Mouse (Mus musculus): Measurements from ENCODE around the gene Col24a1. TPM values are rescaled to one million over a fixed set of nuclear protein-coding genes. Genes with fewer than 3 reads are reported as not detected.

Col24a1 gene
- polyA plus RNA-seq, 1 experiment, result 0.53 TPM

DNA sequence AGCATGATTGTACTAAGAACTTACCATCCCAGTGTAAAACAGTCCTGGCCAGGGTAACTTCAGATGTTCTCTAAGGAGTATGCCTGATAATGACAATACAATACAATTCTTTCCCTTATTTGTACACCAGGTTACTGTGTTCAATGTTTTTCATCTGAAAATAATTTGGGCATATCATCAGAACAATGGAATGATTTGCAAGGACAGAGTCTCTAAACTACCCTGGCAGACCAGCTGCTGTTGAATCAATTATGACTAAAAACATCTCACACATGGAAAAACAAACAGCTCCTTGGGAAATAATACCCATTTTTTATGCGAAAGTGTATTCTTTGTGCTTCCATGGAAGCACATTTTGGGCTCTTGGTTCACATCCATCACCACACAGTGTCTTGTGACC is 198.0 kb downstream of the Col24a1 start:
- no peak for TF ChIP-seq POLR2A (IDR thresholded peaks at IDR 0.05; ENCODE audit: control insufficient read depth, low read depth, low read length)
- no peak for TF ChIP-seq CTCF (IDR thresholded peaks at IDR 0.05; ENCODE audit: control insufficient read depth, insufficient read depth, insufficient replicate concordance, low read depth, low read length)
- H3K27ac ChIP-seq (ENCODE audit: control insufficient read depth, insufficient read depth, low read depth, low read length), result no peak overlapping the region
- H3K27me3 ChIP-seq (ENCODE audit: control insufficient read depth, insufficient read depth, low read length), result no peaks in the 10 kb centered on the region
- H3K36me3 ChIP-seq (ENCODE audit: control insufficient read depth, insufficient read depth, low read length), result no peaks in the 10 kb centered on the region
- no peaks in the 10 kb centered on the region for H3K4me1 ChIP-seq (ENCODE audit: control insufficient read depth, insufficient read depth, low read length)
- no peak overlapping the region for H3K4me3 ChIP-seq (ENCODE audit: control insufficient read depth, low read depth, low read length)

DNA sequence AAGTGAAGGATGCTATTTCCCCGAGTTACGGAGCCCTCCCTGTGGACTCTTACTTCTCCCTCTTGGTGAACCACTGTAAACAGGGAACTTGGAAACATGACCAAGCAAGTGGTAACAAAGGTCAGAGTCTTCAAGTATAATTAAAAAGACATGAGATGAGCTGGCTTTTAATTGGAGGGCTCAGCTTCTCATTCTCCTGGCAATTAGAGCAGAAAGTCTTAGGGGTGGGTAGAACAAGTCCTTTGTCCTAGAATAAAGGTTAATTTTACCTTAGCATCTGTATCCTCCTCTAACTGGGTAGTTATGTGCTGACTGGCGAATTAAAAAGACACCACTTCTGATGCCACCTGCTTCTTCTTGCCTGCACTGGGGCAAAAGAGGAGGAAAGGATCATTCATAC is 199.1 kb downstream of the Col24a1 start:
- H3K4me1 ChIP-seq (ENCODE audit: control insufficient read depth, insufficient read depth, low read length), result no peaks in the 10 kb centered on the region
- no peaks in the 10 kb centered on the region for H3K36me3 ChIP-seq (ENCODE audit: control insufficient read depth, insufficient read depth, low read length)
- H3K27me3 ChIP-seq (ENCODE audit: control insufficient read depth, insufficient read depth, low read length), result no peaks in the 10 kb centered on the region
- H3K4me3 ChIP-seq (ENCODE audit: control insufficient read depth, low read depth, low read length), result no peak overlapping the region
- no peak for TF ChIP-seq CTCF (IDR thresholded peaks at IDR 0.05; ENCODE audit: control insufficient read depth, insufficient read depth, insufficient replicate concordance, low read depth, low read length)
- TF ChIP-seq POLR2A (IDR thresholded peaks at IDR 0.05; ENCODE audit: control insufficient read depth, low read depth, low read length), result no peak
- no peak overlapping the region for H3K27ac ChIP-seq (ENCODE audit: control insufficient read depth, insufficient read depth, low read depth, low read length)

DNA sequence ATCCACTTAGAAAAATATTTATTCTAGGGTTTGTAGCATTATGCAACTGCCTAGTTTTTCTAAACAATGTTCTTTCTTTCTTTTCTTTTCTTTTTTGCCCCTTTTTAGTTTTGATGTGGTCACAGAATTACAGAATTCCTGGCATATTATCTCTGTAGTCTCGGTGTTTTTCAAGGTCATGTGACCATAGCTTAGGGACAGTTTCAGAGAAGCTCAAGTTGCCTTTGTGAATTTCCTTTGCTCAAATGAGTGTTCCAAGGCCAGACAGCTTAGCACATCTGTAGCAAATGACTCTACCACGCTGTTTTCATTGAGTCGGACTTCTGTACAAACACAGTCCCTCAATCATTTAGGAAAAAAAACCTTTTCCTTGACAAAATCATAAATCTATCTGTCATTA is 205.9 kb downstream of the Col24a1 start:
- Histone ChIP-seq H3K4me3 (ENCODE audit: control insufficient read depth, low read depth, low read length) (no peak overlapping the region), H3K4me1 (ENCODE audit: control insufficient read depth, insufficient read depth, low read length) (no peaks in the 10 kb centered on the region)
- TF ChIP-seq CTCF (IDR thresholded peaks at IDR 0.05; ENCODE audit: control insufficient read depth, insufficient read depth, insufficient replicate concordance, low read depth, low read length) (no peak), POLR2A (IDR thresholded peaks at IDR 0.05; ENCODE audit: control insufficient read depth, low read depth, low read length) (no peak)

DNA sequence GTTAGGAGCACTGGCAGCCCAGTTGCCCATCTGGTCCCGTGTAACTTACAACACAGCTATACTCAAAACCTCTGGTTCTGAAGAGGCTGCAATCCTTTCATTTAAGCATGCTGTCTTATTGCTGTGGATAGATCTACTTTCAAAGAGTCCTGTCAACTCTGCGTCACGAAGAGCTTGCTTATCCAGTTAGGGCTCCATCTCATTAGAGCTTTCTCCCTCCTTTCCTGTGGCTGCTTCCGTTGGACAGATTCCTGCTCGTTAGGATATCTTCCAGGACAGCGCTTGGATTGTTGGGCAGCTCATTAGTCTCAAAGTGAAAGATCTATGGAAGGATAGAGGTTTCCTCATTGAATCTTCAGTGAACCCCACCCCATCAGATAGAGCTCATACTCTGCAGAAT is 206.6 kb downstream of the Col24a1 start:
- H3K27ac ChIP-seq (ENCODE audit: control insufficient read depth, insufficient read depth, low read depth, low read length), result no peak overlapping the region
- H3K36me3 ChIP-seq (ENCODE audit: control insufficient read depth, insufficient read depth, low read length), result no peaks in the 10 kb centered on the region
- TF ChIP-seq POLR2A (IDR thresholded peaks at IDR 0.05; ENCODE audit: control insufficient read depth, low read depth, low read length) (no peak), CTCF (IDR thresholded peaks at IDR 0.05; ENCODE audit: control insufficient read depth, insufficient read depth, insufficient replicate concordance, low read depth, low read length) (no peak)
- no peaks in the 10 kb centered on the region for H3K27me3 ChIP-seq (ENCODE audit: control insufficient read depth, insufficient read depth, low read length)
- H3K4me3 ChIP-seq (ENCODE audit: control insufficient read depth, low read depth, low read length), result no peak overlapping the region
- H3K4me1 ChIP-seq (ENCODE audit: control insufficient read depth, insufficient read depth, low read length), result no peaks in the 10 kb centered on the region

More for the DNA sequence above, 205.9 kb downstream of the Col24a1 start:
- no peak overlapping the region for H3K27ac ChIP-seq (ENCODE audit: control insufficient read depth, insufficient read depth, low read depth, low read length)
- no peaks in the 10 kb centered on the region for H3K27me3 ChIP-seq (ENCODE audit: control insufficient read depth, insufficient read depth, low read length)
- H3K36me3 ChIP-seq (ENCODE audit: control insufficient read depth, insufficient read depth, low read length), result no peaks in the 10 kb centered on the region

DNA sequence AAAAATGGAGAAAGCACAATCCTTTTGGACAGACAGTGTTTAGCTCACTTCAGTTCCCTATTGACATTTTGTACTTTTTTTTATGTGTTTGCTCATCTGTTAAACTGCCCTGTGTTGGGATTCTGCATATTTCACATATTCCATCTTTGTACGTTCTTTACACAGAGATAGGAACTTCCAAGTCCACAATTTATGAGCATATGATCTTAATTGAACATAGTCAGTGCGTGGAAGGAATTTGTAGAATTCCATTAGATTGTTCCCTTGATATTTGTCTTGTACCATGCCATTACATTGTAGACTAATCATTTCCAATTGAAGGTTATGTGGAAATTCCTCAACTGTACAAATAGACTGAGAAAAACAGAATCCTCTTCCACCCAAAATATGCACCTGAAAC is 212.6 kb downstream of the Col24a1 start:
- no peak overlapping the region for H3K4me3 ChIP-seq (ENCODE audit: control insufficient read depth, low read depth, low read length)
- TF ChIP-seq POLR2A (IDR thresholded peaks at IDR 0.05; ENCODE audit: control insufficient read depth, low read depth, low read length), result no peak
- TF ChIP-seq CTCF (IDR thresholded peaks at IDR 0.05; ENCODE audit: control insufficient read depth, insufficient read depth, insufficient replicate concordance, low read depth, low read length), result no peak

DNA sequence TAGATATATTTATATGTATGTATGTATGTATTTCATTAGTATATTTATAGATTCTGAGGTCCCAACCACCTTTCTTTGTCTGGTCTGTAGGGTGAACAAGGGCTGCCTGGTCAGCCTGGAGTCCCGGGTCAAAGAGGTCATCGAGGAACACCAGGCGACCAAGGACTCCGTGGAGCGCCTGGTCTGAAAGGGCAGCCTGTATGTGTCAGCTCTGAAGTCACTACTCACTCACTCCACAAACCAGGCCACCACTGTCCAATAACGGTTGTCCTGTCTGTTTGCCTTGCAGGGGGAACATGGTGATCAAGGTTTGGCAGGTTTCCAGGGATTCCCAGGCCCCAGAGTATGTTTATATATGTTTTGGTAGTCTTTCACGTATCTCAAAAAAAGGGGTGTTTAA is 216.3 kb downstream of the Col24a1 start:
- no peaks in the 10 kb centered on the region for H3K4me1 ChIP-seq (ENCODE audit: control insufficient read depth, insufficient read depth, low read length)
- H3K4me3 ChIP-seq (ENCODE audit: control insufficient read depth, low read depth, low read length), result no peak overlapping the region
- no peaks in the 10 kb centered on the region for H3K27me3 ChIP-seq (ENCODE audit: control insufficient read depth, insufficient read depth, low read length)
- H3K27ac ChIP-seq (ENCODE audit: control insufficient read depth, insufficient read depth, low read depth, low read length), result no peak overlapping the region
- TF ChIP-seq POLR2A (IDR thresholded peaks at IDR 0.05; ENCODE audit: control insufficient read depth, low read depth, low read length) (no peak), CTCF (IDR thresholded peaks at IDR 0.05; ENCODE audit: control insufficient read depth, insufficient read depth, insufficient replicate concordance, low read depth, low read length) (no peak)
- no peaks in the 10 kb centered on the region for H3K36me3 ChIP-seq (ENCODE audit: control insufficient read depth, insufficient read depth, low read length)

More for the DNA sequence above, 212.6 kb downstream of the Col24a1 start:
- H3K4me1 ChIP-seq (ENCODE audit: control insufficient read depth, insufficient read depth, low read length), result no peaks in the 10 kb centered on the region
- no peaks in the 10 kb centered on the region for H3K36me3 ChIP-seq (ENCODE audit: control insufficient read depth, insufficient read depth, low read length)
- H3K27me3 ChIP-seq (ENCODE audit: control insufficient read depth, insufficient read depth, low read length), result no peaks in the 10 kb centered on the region
- H3K27ac ChIP-seq (ENCODE audit: control insufficient read depth, insufficient read depth, low read depth, low read length), result no peak overlapping the region

DNA sequence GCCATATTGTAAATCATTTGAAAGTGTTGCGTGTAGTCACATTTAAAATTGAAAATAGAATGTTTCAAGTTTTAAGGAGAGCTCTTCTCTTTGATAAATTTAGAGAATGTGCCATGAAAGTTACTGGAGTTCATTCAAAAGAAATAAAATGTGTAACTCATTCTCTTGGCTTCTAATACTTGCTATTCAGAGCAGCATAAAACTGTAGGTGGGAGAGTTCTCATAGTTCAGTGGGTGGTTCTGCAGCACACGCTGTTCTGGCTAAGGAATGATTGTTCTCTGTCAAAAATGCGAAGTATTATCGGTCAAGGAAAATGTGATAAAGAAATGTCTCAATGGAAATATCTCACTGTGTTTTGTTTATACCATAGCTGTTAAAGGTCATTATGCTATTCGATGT is 221.9 kb downstream of the Col24a1 start:
- H3K4me3 ChIP-seq (ENCODE audit: control insufficient read depth, low read depth, low read length), result no peak overlapping the region
- no peak for TF ChIP-seq CTCF (IDR thresholded peaks at IDR 0.05; ENCODE audit: control insufficient read depth, insufficient read depth, insufficient replicate concordance, low read depth, low read length)
- no peak for TF ChIP-seq POLR2A (IDR thresholded peaks at IDR 0.05; ENCODE audit: control insufficient read depth, low read depth, low read length)
- no peak overlapping the region for H3K27ac ChIP-seq (ENCODE audit: control insufficient read depth, insufficient read depth, low read depth, low read length)
- H3K4me1 ChIP-seq (ENCODE audit: control insufficient read depth, insufficient read depth, low read length), result no peaks in the 10 kb centered on the region
- no peaks in the 10 kb centered on the region for H3K27me3 ChIP-seq (ENCODE audit: control insufficient read depth, insufficient read depth, low read length)
- no peaks in the 10 kb centered on the region for H3K36me3 ChIP-seq (ENCODE audit: control insufficient read depth, insufficient read depth, low read length)

DNA sequence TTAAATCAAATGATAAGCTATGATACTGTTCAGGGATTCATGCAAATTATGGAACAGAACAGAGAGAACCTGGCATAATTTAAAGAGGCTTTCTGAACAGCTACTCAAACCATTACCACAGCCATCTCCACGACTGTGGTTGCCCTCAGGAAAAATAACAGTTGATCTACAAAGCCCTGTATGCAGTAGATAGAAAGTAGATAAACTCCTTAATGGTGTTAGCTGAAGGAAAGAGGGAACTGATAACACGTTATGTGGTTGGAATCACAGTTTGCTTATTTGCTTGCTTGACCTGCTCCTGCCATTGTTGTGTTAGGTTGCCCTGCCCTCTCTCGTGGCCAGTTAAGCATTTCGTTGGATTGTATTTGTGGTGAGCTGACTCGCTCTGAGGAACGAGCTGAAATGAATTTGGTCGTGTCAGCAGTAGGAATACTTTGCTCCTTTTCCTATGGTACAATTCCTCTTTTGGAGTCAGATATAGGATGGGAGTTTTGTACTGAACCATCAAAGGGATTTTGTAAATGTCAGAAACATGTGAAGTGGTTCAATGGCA is 229.3 kb downstream of the Col24a1 start:
- TF ChIP-seq CTCF (IDR thresholded peaks at IDR 0.05; ENCODE audit: control insufficient read depth, insufficient read depth, insufficient replicate concordance, low read depth, low read length) (no peak), POLR2A (IDR thresholded peaks at IDR 0.05; ENCODE audit: control insufficient read depth, low read depth, low read length) (no peak)
- H3K4me1 ChIP-seq (ENCODE audit: control insufficient read depth, insufficient read depth, low read length), result no peaks in the 10 kb centered on the region
- no peaks in the 10 kb centered on the region for H3K36me3 ChIP-seq (ENCODE audit: control insufficient read depth, insufficient read depth, low read length)
- H3K4me3 ChIP-seq (ENCODE audit: control insufficient read depth, low read depth, low read length), result no peak overlapping the region
- H3K27ac ChIP-seq (ENCODE audit: control insufficient read depth, insufficient read depth, low read depth, low read length), result no peak overlapping the region
- H3K27me3 ChIP-seq (ENCODE audit: control insufficient read depth, insufficient read depth, low read length), result no peaks in the 10 kb centered on the region

All from testis, adult 2 months (tissue).